ENCODE assay signal across 29 mouse cellular contexts in genomic region chr10:60158144-60158543, GRCm38 (mm10). TPM values are rescaled to one million over a fixed set of nuclear protein-coding genes. Genes with fewer than 3 reads are reported as not detected.
"Had no signal": no experiment of that assay in that cellular context is flagged by ENCODE, and none has a peak within 500 bp of the region (broad histone marks: within the 10 kb centered on the region; RNA-seq: fewer than 3 reads in every experiment).

No protein-coding gene starts in this region.

- H3K36me3 ChIP-seq: embryonic facial prominence, embryonic 10.5 days; embryonic facial prominence, embryonic 12.5 days; embryonic facial prominence, embryonic 13.5 days; embryonic facial prominence, embryonic 15.5 days; forebrain, embryonic 10.5 days; forebrain, embryonic 12.5 days; forebrain, embryonic 15.5 days had no signal

- H3K9ac ChIP-seq: embryonic facial prominence, embryonic 12.5 days; embryonic facial prominence, embryonic 13.5 days; embryonic facial prominence, embryonic 15.5 days; forebrain, embryonic 12.5 days; forebrain, embryonic 13.5 days; forebrain, embryonic 15.5 days; forebrain, postnatal 0 days had no signal

- ATAC-seq: forebrain, embryonic 13.5 days; forebrain, embryonic 14.5 days; forebrain, embryonic 15.5 days; forebrain, embryonic 16.5 days; forebrain, postnatal 0 days had no signal

- H3K4me3 ChIP-seq: embryonic facial prominence, embryonic 10.5 days; embryonic facial prominence, embryonic 12.5 days; embryonic facial prominence, embryonic 13.5 days; embryonic facial prominence, embryonic 15.5 days; erythroblast, embryonic 14.5 days; forebrain, embryonic 10.5 days; forebrain, embryonic 12.5 days; forebrain, embryonic 13.5 days; forebrain, embryonic 15.5 days; gastrocnemius, adult 2 months; heart, adult 2 months had no signal

- DNase-seq: cerebellum, adult 8-10 months; cerebellum, adult 9-10 months; cerebellum, adult 9-11 months; cerebellum, postnatal 10 days; cerebellum, postnatal 14 days; cerebellum, postnatal 25 days; cerebellum, postnatal 36 days; embryo, embryonic 11 days; forebrain, postnatal 0 days; gastrocnemius, adult 2 months; gastrocnemius, postnatal 10 days; gastrocnemius, postnatal 14 days; gastrocnemius, postnatal 25 days; gastrocnemius, postnatal 36 days; heart, adult 11 months; heart, adult 18-20 months; heart, adult 2 months had no signal

- H3K9me3 ChIP-seq: embryonic facial prominence, embryonic 10.5 days; embryonic facial prominence, embryonic 12.5 days; embryonic facial prominence, embryonic 13.5 days; embryonic facial prominence, embryonic 15.5 days; forebrain, embryonic 10.5 days; forebrain, embryonic 12.5 days; forebrain, embryonic 13.5 days; forebrain, embryonic 15.5 days had no signal

- H3K27me3 ChIP-seq: embryonic facial prominence, embryonic 12.5 days; embryonic facial prominence, embryonic 13.5 days; embryonic facial prominence, embryonic 15.5 days; forebrain, embryonic 12.5 days; forebrain, embryonic 13.5 days; forebrain, embryonic 15.5 days had no signal

- H3K27ac ChIP-seq: embryonic facial prominence, embryonic 10.5 days; embryonic facial prominence, embryonic 12.5 days; embryonic facial prominence, embryonic 13.5 days; embryonic facial prominence, embryonic 15.5 days; forebrain, embryonic 10.5 days; forebrain, embryonic 12.5 days; forebrain, embryonic 13.5 days; forebrain, embryonic 15.5 days; gastrocnemius, adult 2 months; heart, adult 2 months had no signal

- H3K4me1 ChIP-seq: embryonic facial prominence, embryonic 12.5 days; embryonic facial prominence, embryonic 13.5 days; embryonic facial prominence, embryonic 15.5 days; forebrain, embryonic 12.5 days; forebrain, embryonic 13.5 days; forebrain, embryonic 15.5 days had no signal

- H3K4me2 ChIP-seq: embryonic facial prominence, embryonic 12.5 days; embryonic facial prominence, embryonic 13.5 days; embryonic facial prominence, embryonic 15.5 days; forebrain, embryonic 12.5 days; forebrain, embryonic 13.5 days; forebrain, embryonic 15.5 days had no signal

RNA-seq across cellular contexts. Expression of gene Spock2, which starts 52.1 kb away (rescaled TPM):
- total RNA-seq: granulocyte monocyte progenitor cell, adult 5-6 weeks had no signal
